Mouse (Mus musculus): ENCODE data around the gene Glis2.

The Glis2 gene

GRCm38 (mm10) chr16:4641119-4641838 lies 46.8 kb downstream of the Glis2 start:
- peak; percentile 54 for DNase-seq

GRCm38 (mm10) chr16:4642190-4642589 lies 47.7 kb downstream of the Glis2 start:
- peak; percentile 74 for DNase-seq

GRCm38 (mm10) chr16:4642937-4643336 lies 48.4 kb downstream of the Glis2 start:
- DNase-seq, result no peak

GRCm38 (mm10) chr16:4643670-4644419 lies 49.3 kb downstream of the Glis2 start:
- DNase-seq, result peak; percentile 89

- DNase-seq, result no peak
Observed at GRCm38 (mm10) chr16:4645867-4646266, 51.4 kb downstream of the Glis2 start.

- DNase-seq, result no peak
Observed at GRCm38 (mm10) chr16:4646831-4647230, 52.3 kb downstream of the Glis2 start.

GRCm38 (mm10) chr16:4647651-4648141 lies 53.2 kb downstream of the Glis2 start:
- no peak for DNase-seq

- DNase-seq, result peak; percentile 81
Observed at GRCm38 (mm10) chr16:4648416-4649023, 54.0 kb downstream of the Glis2 start.

GRCm38 (mm10) chr16:4649211-4649610 lies 54.7 kb downstream of the Glis2 start:
- DNase-seq, result no peak

GRCm38 (mm10) chr16:4649692-4650091 lies 55.2 kb downstream of the Glis2 start:
- no peak for DNase-seq

GRCm38 (mm10) chr16:4650161-4650560 lies 55.6 kb downstream of the Glis2 start:
- DNase-seq, result no peak

- DNase-seq, result no peak
Observed at GRCm38 (mm10) chr16:4651081-4651480, 56.6 kb downstream of the Glis2 start.

GRCm38 (mm10) chr16:4651624-4652023 lies 57.1 kb downstream of the Glis2 start:
- DNase-seq, result no peak

GRCm38 (mm10) chr16:4652707-4653416 lies 58.3 kb downstream of the Glis2 start:
- DNase-seq, result peak; percentile 62

- peak; percentile 78 for DNase-seq
Observed at GRCm38 (mm10) chr16:4654706-4655105, 60.2 kb downstream of the Glis2 start.

GRCm38 (mm10) chr16:4655251-4655734 lies 60.8 kb downstream of the Glis2 start:
- peak; percentile 70 for DNase-seq

- DNase-seq, result no peak
Observed at GRCm38 (mm10) chr16:4655764-4656570, 61.5 kb downstream of the Glis2 start.

- DNase-seq, result peak; percentile 62
Observed at GRCm38 (mm10) chr16:4656571-4657081, 62.1 kb downstream of the Glis2 start.

GRCm38 (mm10) chr16:4658781-4659245 lies 64.3 kb downstream of the Glis2 start:
- no peak for DNase-seq

- no peak for DNase-seq
Observed at GRCm38 (mm10) chr16:4659326-4659725, 64.8 kb downstream of the Glis2 start.

- no peak for DNase-seq
Observed at GRCm38 (mm10) chr16:4661605-4662004, 67.1 kb downstream of the Glis2 start.

GRCm38 (mm10) chr16:4663806-4664205 lies 69.3 kb downstream of the Glis2 start:
- no peak for DNase-seq

All from kidney, adult 11 months (tissue).